In the genomic region with DNA sequence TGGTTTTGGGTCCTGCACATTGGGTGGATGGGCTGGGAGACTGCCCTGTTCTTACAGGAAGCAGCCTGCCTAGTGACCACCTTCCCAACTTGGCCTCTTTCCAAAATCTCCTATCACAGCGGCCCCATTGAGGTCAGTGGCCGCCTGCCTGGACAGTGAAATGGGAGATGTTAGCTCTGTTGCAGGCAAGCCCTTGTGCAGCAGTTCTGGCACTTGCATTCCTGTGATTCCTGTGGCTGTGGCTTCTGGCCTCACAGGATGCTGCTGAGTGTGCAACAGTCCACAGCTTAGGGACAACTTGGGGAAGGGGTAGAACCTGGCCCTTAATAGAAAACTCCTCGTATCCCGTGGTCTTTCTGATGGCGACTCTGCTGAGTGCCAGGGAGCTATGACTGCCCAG, we compare ENCODE assay signal across 15 mouse cellular contexts. TPM values are rescaled to one million over a fixed set of nuclear protein-coding genes. Genes with fewer than 3 reads are reported as not detected.
DNase-seq lines count a peak whose midpoint lies in the region; ATAC-seq and TF ChIP-seq lines count a peak whose summit lies in the region.
"Had no signal": no experiment of that assay in that cellular context is flagged by ENCODE, and none has a peak within 500 bp of the region (broad histone marks: within the 10 kb centered on the region; RNA-seq: fewer than 3 reads in every experiment).

No protein-coding gene starts in this region.

- peaks cover 49% of the 10 kb centered on the region for H3K4me1 ChIP-seq in heart, embryonic 15.5 days (replicated peaks)
- H3K4me1 ChIP-seq in heart, adult 2 months (ENCODE audit: control insufficient read depth, insufficient read depth, low read length), result peaks cover 15% of the 10 kb centered on the region
- H3K4me1 ChIP-seq in lung, postnatal 0 days (ENCODE audit: insufficient read depth, low read depth, low read length), result no peaks in the 10 kb centered on the region
- peaks cover 19% of the 10 kb centered on the region for H3K4me1 ChIP-seq in midbrain, embryonic 10.5 days

- no peak overlapping the region for H3K9ac ChIP-seq in heart, embryonic 15.5 days
- H3K9ac ChIP-seq in heart, adult 2 months (ENCODE audit: low read depth, low read length), result no peak overlapping the region
- no peak overlapping the region for H3K9ac ChIP-seq in lung, postnatal 0 days (replicated peaks; ENCODE audit: low read depth)

- peak overlapping the region; percentile 15; the same call in 1 of the 2 replicates for H3K27ac ChIP-seq in heart, embryonic 15.5 days
- H3K27ac ChIP-seq in heart, adult 2 months, result no peak overlapping the region
- peak overlapping the region; percentile 21; the same call in 1 of the 2 replicates for H3K27ac ChIP-seq in lung, postnatal 0 days (ENCODE audit: low read length)
- H3K27ac ChIP-seq in midbrain, embryonic 10.5 days (replicated peaks), result no peak overlapping the region

- no peaks in the 10 kb centered on the region for H3K9me3 ChIP-seq in heart, embryonic 15.5 days (replicated peaks)
- no peaks in the 10 kb centered on the region for H3K9me3 ChIP-seq in lung, postnatal 0 days (ENCODE audit: low read length)
- H3K9me3 ChIP-seq in midbrain, embryonic 10.5 days (replicated peaks), result no peaks in the 10 kb centered on the region
- H3K9me3 ChIP-seq: megakaryocyte, embryonic 14.5 days had no signal

- 32% methylated on average over 5 of the region's 5 CpGs for WGBS in heart, embryonic 15.5 days
- WGBS in heart, adult 2 months, result 46% methylated on average over 5 of the region's 5 CpGs
- WGBS in lung, postnatal 0 days, result 52% methylated on average over 5 of the region's 5 CpGs
- 88% methylated on average over 5 of the region's 5 CpGs for WGBS in midbrain, embryonic 10.5 days

- no peak overlapping the region for H3K4me3 ChIP-seq in heart, embryonic 15.5 days
- H3K4me3 ChIP-seq in heart, adult 2 months, result no peak overlapping the region
- no peak overlapping the region for H3K4me3 ChIP-seq in lung, postnatal 0 days (ENCODE audit: low read depth, low read length)
- H3K4me3 ChIP-seq in myocyte, result no peak overlapping the region
- H3K4me3 ChIP-seq in midbrain, embryonic 10.5 days, result no peak overlapping the region

- peaks cover 49% of the 10 kb centered on the region for H3K36me3 ChIP-seq in heart, embryonic 15.5 days
- H3K36me3 ChIP-seq in heart, adult 2 months (ENCODE audit: control insufficient read depth, insufficient read depth, low read length), result peaks cover 2% of the 10 kb centered on the region
- peaks cover 46% of the 10 kb centered on the region for H3K36me3 ChIP-seq in lung, postnatal 0 days (ENCODE audit: insufficient read depth, low read length)
- H3K36me3 ChIP-seq in myocyte (ENCODE audit: control insufficient read depth, insufficient read depth), result peaks cover 40% of the 10 kb centered on the region
- H3K36me3 ChIP-seq in midbrain, embryonic 10.5 days, result peaks cover 86% of the 10 kb centered on the region

- H3K4me2 ChIP-seq in heart, embryonic 15.5 days, result no peak overlapping the region
- H3K4me2 ChIP-seq in lung, postnatal 0 days (replicated peaks; ENCODE audit: low read depth, low read length), result no peak overlapping the region
- H3K4me2 ChIP-seq in myocyte (ENCODE audit: low read depth), result peak overlapping the region; percentile 41

- TF ChIP-seq CTCF in heart, adult 2 months (IDR thresholded peaks at IDR 0.05), result no peak
- no peak for TF ChIP-seq CTCF in lung, postnatal 0 days (IDR thresholded peaks at IDR 0.05)

- ATAC-seq in heart, embryonic 15.5 days (replicated peaks; ENCODE audit: insufficient number of reproducible peaks, insufficient read depth, low FRiP score, low read depth), result no peak
- ATAC-seq in lung, postnatal 0 days, result no peak
- ATAC-seq: forebrain, embryonic 16.5 days; inflammation-experienced regulatory T-cells, adult 6 months had no signal

- H3K79me2 ChIP-seq in heart, adult 2 months (replicated peaks; ENCODE audit: control insufficient read depth, insufficient read depth, low read length), result no peaks in the 10 kb centered on the region; the same call in 1 of the 2 replicates
- peaks cover 55% of the 10 kb centered on the region for H3K79me2 ChIP-seq in myocyte (ENCODE audit: control insufficient read depth, insufficient read depth)

- no peak for TF ChIP-seq EP300 in heart, adult 2 months (IDR thresholded peaks at IDR 0.05; ENCODE audit: insufficient read depth, low read depth, low read length)
- no peak for TF ChIP-seq EP300 in lung, postnatal 0 days (IDR thresholded peaks at IDR 0.05)

- no peak for TF ChIP-seq POLR2A in heart, adult 2 months (IDR thresholded peaks at IDR 0.05; ENCODE audit: insufficient read depth, low read depth, low read length)
- peak; percentile 22 for TF ChIP-seq POLR2A in myocyte (IDR thresholded peaks at IDR 0.05; ENCODE audit: insufficient read length, low read depth)

- intact Hi-C loops in heart, adult 2 months (cut with DNase I), result no loop called here

- H3K27me3 ChIP-seq in heart, embryonic 15.5 days, result no peaks in the 10 kb centered on the region
- H3K27me3 ChIP-seq in heart, adult 2 months (ENCODE audit: control insufficient read depth, insufficient read depth, low read length), result no peaks in the 10 kb centered on the region
- no peaks in the 10 kb centered on the region for H3K27me3 ChIP-seq in lung, postnatal 0 days (replicated peaks; ENCODE audit: insufficient read depth, low read length)
- H3K27me3 ChIP-seq in myocyte (ENCODE audit: control insufficient read depth, insufficient read depth, insufficient read length), result no peaks in the 10 kb centered on the region
- H3K27me3 ChIP-seq in midbrain, embryonic 10.5 days (ENCODE audit: low read depth, poor library complexity, severe bottlenecking), result no peaks in the 10 kb centered on the region
- H3K27me3 ChIP-seq: megakaryocyte, embryonic 14.5 days had no signal

- no peak overlapping the region for H3ac ChIP-seq in myocyte (ENCODE audit: control insufficient read depth, insufficient read length)

- DNase-seq in heart, adult 2 months, result no peak
- peak; percentile 44 for DNase-seq in lung, postnatal 0 days (ENCODE audit: low spot score)
- DNase-seq in lung, postnatal 14 days, result no peak
- peak; percentile 28 for DNase-seq in kidney, adult 9 months
- DNase-seq in midbrain, embryonic 10.5 days (ENCODE audit: low spot score), result no peak
- DNase-seq in cerebellum, adult 9-11 months, result no peak
- DNase-seq: cerebellum, postnatal 25 days; gastrocnemius, postnatal 10 days; right cerebral cortex, postnatal 25 days; thymus, postnatal 4 days had no signal

TF ChIP-seq in myocyte, 11 proteins besides CTCF, POLR2A, EP300 and RAD21:
- peak in 2 of 3 experiments; percentile 66 to 84 for TF ChIP-seq MYOD1 (IDR thresholded peaks at IDR 0.05; ENCODE audit: control insufficient read depth in 1 of 3, insufficient read length in 2 of 3, low read depth in 2 of 3)
- peak; percentile 62 for TF ChIP-seq TCF3 (IDR thresholded peaks at IDR 0.05; ENCODE audit: insufficient read length, low read depth)
- TF ChIP-seq MYOG (IDR thresholded peaks at IDR 0.05; ENCODE audit: control insufficient read depth in 1 of 3, insufficient read depth in 1 of 3, insufficient read length in 2 of 3, low read depth in 2 of 3), result peak; percentile 50 to 96 (median 82)
- TF ChIP-seq CEBPB (IDR thresholded peaks at IDR 0.05; ENCODE audit: insufficient read depth, poor library complexity, severe bottlenecking), result no peak

RNA-seq across cellular contexts. Expression of gene Pgs1, which starts 17.6 kb away (rescaled TPM):
- polyA plus RNA-seq in heart, embryonic 15.5 days (2015; fragmentation: Nextera tagmentation; extraction: Ambion mirVana), result 21.9 and 26.8 TPM in 2 replicates
- 10 to 100 TPM; 17.9 to 18.1 TPM for total RNA-seq in heart, adult 2 months (2021)
- polyA plus RNA-seq in heart, adult 2 months (2012; rRNA removed), result 21.8 and 26.5 TPM in 2 replicates
- polyA plus RNA-seq in lung, postnatal 0 days (2015; fragmentation: Nextera tagmentation; extraction: Ambion mirVana), result 88.6 and 89.5 TPM in 2 replicates
- 61.6 TPM for polyA plus RNA-seq in myocyte (2012; fragmentation: generic; extraction: Trizol)
- 45.0 and 46.3 TPM in 2 replicates for polyA plus RNA-seq in midbrain, embryonic 10.5 days (2016; fragmentation: Nextera tagmentation; extraction: Ambion mirVana)

RNA-seq across cellular contexts. Expression of gene Socs3, which starts 33.9 kb away (rescaled TPM):
- 6.7 and 10.9 TPM in 2 replicates for polyA plus RNA-seq in heart, embryonic 15.5 days (2015; fragmentation: Nextera tagmentation; extraction: Ambion mirVana)
- 1 to 10 TPM; 2.8 to 4.5 TPM for total RNA-seq in heart, adult 2 months (2021)
- 3.7 and 4.4 TPM in 2 replicates for polyA plus RNA-seq in heart, adult 2 months (2012; rRNA removed)
- polyA plus RNA-seq in lung, postnatal 0 days (2015; fragmentation: Nextera tagmentation; extraction: Ambion mirVana), result 27.5 and 57.0 TPM in 2 replicates
- polyA plus RNA-seq in myocyte (2012; fragmentation: generic; extraction: Trizol), result 27.3 TPM
- 14.1 and 14.3 TPM in 2 replicates for polyA plus RNA-seq in midbrain, embryonic 10.5 days (2016; fragmentation: Nextera tagmentation; extraction: Ambion mirVana)

Comparison
In these comparisons a context has a peak if more than half of its experiments do, and no peak if none do; other contexts are left out.
1. H3K27ac ChIP-seq: peak in heart, embryonic 15.5 days (single experiment) and lung, postnatal 0 days (single experiment); none in heart, adult 2 months (single experiment) and midbrain, embryonic 10.5 days (single experiment).
2. DNase-seq: peak in lung, postnatal 0 days (single experiment) and kidney, adult 9 months (single experiment); none in heart, adult 2 months (0 of 2), lung, postnatal 14 days (single experiment), midbrain, embryonic 10.5 days (single experiment) and cerebellum, adult 9-11 months (single experiment).